Mouse (Mus musculus): ENCODE results near the gene Aspg.

Aspg gene

GRCm38 (mm10) chr12:112106541-112106971 is at the start of gene Aspg:
TSS of gene Aspg (plus strand) at chr12:112106679.
- no peak for DNase-seq

GRCm38 (mm10) chr12:112077651-112078050 is 28.8 kb upstream of the Aspg start:
- DNase-seq, result peak; percentile 80 to 88

GRCm38 (mm10) chr12:112079911-112080310 is 26.6 kb upstream of the Aspg start:
- no peak for DNase-seq

GRCm38 (mm10) chr12:112080911-112081310 is 25.6 kb upstream of the Aspg start:
- no peak for DNase-seq

GRCm38 (mm10) chr12:112082241-112082640 is 24.2 kb upstream of the Aspg start:
- DNase-seq, result no peak

- DNase-seq, result no peak
Observed at GRCm38 (mm10) chr12:112086250-112086649, 20.2 kb upstream of the Aspg start.

- no peak for DNase-seq
Observed at GRCm38 (mm10) chr12:112086726-112087125, 19.8 kb upstream of the Aspg start.

GRCm38 (mm10) chr12:112088609-112089324 is 17.7 kb upstream of the Aspg start:
- DNase-seq, result no peak

GRCm38 (mm10) chr12:112091054-112091453 is 15.4 kb upstream of the Aspg start:
- peak; percentile 83 to 87 for DNase-seq

GRCm38 (mm10) chr12:112094261-112094880 is 12.1 kb upstream of the Aspg start:
- no peak for DNase-seq

- no peak for DNase-seq
Observed at GRCm38 (mm10) chr12:112096051-112096732, 10.3 kb upstream of the Aspg start.

- DNase-seq, result no peak
Observed at GRCm38 (mm10) chr12:112096733-112097117, 9.8 kb upstream of the Aspg start.

GRCm38 (mm10) chr12:112100106-112100505 is 6.4 kb upstream of the Aspg start:
- DNase-seq, result no peak

- no peak for DNase-seq
Observed at GRCm38 (mm10) chr12:112101045-112101444, 5.4 kb upstream of the Aspg start.

- DNase-seq, result no peak
Observed at GRCm38 (mm10) chr12:112103179-112103578, 3.3 kb upstream of the Aspg start.

- DNase-seq, result no peak
Observed at GRCm38 (mm10) chr12:112104890-112105289, 1.6 kb upstream of the Aspg start.

- DNase-seq, result no peak
Observed at GRCm38 (mm10) chr12:112107685-112108084, 1.2 kb downstream of the Aspg start.

- DNase-seq, result no peak
Observed at GRCm38 (mm10) chr12:112108696-112109445, 2.4 kb downstream of the Aspg start.

- no peak for DNase-seq
Observed at GRCm38 (mm10) chr12:112109701-112110100, 3.2 kb downstream of the Aspg start.

- DNase-seq, result no peak
Observed at GRCm38 (mm10) chr12:112111323-112111722, 4.8 kb downstream of the Aspg start.

- no peak for DNase-seq
Observed at GRCm38 (mm10) chr12:112112235-112112634, 5.8 kb downstream of the Aspg start.

GRCm38 (mm10) chr12:112112686-112113396 is 6.4 kb downstream of the Aspg start:
- DNase-seq, result no peak

Measured in cerebellum, postnatal 25 days (tissue).